Mouse (Mus musculus): ENCODE measurements around the gene Atf7. TPM values are rescaled to one million over a fixed set of nuclear protein-coding genes. Genes with fewer than 3 reads are reported as not detected.
"Not testable (repeated sequence)": the region's sequence is repeated elsewhere in the genome, so short reads cannot be mapped to it uniquely, and the experiment has no call there.

Gene Atf7
- polyA plus RNA-seq, 2 experiments from 2014 or later, result 41.4 to 42.2 TPM

DNA sequence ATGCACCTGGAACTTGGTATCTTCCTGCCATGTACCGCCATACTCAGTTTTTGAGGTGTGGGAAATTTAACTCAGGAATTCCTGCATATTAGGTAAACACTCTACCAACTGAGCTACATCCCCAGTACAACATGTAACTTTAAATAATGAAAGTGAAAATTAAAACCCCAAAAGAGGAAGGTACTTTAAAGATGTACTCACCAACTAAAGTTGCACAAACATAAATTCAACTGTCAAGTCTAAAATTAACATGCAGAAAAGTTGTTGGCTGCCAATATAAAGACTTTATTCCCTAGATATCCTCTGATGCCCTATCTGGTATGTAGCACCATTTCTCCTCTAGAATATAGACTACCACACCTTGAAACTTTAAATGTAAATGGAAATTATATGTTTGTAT is 7.6 kb downstream of the Atf7 start:
- ATAC-seq, result no peak

DNA sequence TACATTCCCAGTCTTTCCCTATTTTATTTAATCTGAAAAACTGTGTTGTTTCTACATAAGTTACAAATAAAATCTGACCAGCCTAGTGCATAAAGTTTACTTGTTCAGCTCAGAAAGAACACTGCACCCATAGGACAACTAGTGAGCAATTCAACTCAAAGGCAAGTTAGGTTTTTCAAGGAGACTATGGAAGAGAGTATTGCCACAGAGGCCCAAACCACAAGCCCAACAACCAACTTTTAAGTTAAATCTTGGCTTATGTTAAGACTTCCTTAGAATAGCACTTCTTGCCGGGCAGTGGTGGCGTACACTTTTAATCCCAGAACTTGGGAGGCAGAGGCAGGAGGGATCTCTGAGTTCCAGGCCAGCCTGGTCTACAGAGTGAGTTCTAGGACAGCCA is 9.1 kb downstream of the Atf7 start:
- no peak for ATAC-seq

DNA sequence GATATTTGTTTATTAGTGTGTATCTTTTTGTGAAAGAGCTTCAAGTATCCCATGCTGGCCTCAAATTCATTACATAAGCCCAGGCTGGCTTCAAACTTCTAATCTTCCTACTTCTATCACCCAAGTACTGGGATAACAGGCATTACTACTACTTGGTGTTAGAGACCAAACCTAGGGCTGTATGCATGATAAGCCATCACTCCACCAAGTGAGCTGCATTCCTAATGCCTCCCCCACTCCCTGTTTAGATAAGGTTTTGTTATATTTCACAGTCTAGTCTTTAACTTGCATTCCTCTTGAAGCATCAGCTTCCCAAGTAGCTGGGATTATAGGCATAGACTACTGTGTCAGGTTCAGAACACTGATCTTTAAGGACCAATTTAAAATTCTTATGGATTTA is 11.0 kb downstream of the Atf7 start:
- no peak for ATAC-seq

DNA sequence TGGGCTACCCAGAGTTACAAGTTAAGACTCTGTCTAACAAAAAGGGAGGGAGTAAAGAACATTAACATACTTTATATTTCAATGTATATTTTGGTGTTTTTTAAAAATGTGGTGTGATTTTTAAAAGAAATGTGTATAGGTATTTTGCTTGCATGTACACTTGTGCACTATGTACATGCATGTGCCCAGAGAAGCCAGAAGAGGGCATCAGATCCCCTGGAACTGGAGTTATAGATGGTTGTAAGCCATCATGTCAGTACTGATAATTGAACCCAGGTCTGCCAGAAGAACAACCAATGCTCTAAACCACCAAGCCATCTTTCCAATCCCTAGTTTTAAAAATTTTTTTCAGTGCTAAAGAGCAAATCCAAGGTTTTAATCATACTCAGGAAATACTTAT is 12.3 kb downstream of the Atf7 start:
- ATAC-seq, result no peak

DNA sequence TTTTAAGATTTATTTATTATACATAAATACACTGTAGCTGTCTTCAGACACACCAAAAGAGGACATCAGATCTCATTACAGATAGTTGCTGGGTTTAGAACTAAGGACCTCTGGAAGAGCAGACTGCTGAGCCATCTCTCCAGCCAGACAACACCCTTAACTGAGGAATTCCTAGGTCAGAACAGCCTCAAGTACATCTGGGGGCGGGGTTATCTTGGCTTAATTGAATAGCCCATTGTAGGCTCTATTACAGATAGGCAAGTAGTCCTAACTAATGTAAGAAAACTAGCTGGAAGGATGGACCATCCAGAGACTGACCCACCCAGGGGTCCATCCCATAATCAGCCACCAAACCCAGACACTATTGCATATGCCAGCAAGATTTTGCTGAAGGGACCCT is 16.7 kb downstream of the Atf7 start:
- not testable (repeated sequence) for ATAC-seq

DNA sequence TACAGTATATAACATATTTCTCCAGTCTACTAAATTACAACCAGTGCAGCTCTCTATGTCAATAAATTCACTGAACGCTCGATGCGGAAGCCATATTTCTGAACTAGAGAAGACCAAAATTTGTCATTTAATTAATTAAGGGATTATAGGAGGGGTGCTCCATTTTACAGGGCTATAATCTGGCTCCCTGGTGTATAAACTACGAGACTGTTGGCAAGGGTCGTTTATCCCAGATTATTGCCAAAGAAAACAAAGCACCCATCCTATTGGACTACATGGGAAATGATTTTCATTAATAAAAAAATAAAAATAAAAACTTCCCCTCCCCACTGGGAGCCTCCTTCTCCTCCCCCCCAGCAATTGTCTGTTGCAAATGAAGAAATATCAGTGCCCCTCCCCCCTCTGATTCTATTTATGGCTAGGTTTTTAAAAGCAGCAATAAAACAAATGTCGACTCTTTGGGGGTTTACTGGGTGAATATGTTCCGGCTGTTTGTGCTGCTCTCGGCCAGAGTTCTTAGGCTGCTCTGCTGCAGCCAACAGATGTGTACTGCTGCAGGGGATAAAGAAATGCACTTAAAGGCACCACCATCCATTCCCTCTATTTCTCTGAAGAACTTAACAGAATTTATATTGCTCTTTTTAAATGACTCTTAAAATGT is 31.1 kb downstream of the Atf7 start:
- no peak for ATAC-seq

DNA sequence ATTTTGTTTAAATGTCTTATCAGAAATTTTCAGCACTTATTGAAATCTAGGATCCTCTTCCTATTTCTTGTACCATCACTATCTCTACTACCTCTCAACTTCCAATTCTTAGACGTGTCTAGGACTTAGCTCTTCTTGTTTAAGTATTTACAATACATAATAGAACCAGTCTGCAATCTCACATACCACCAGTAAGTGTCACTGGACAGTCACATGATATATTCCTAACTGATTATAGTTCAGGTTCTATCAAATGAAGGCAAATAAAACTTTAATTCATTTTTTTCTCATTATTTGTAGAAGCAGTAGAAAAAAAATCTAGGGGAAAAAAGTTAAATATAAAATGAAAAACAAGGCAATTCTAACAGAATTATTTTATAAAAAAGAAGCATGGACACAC is 32.6 kb downstream of the Atf7 start:
- ATAC-seq, result no peak

DNA sequence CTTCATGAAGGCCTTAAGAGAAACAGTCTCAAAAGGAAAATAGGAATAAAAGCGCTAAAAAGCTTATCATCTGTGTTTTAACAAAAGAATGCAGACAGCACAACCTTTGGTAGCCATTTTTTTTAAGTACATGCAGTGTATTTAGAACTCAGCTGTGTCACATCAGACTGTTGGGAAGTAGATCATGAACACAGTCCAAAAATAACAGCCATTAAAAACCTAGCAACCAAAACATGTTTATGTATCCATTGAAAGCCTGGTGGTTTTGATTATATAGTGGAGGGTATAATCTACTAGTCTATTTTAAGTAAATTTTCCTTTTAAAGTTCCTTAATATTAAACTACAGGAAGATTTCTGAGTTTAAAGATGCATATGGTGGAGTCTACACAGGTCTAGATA is 34.7 kb downstream of the Atf7 start:
- no peak for ATAC-seq

DNA sequence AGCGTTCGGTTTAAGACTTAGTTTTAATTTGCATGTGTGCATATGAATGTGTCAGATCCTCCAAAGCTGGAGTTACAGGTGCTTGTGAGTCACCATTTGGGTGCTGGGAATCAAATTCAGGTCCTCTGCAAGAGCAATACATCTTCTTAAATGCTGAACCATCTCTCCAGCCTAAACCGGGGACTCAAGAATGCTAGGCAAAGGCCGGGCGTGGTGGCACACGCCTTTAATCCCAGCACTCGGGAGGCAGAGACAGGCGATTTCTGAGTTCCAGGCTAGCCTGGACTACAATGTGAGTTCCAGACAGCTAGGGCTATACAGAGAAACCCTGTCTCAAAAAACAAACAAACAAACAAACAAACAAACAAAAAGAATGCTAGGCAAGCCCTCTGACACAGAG is 35.4 kb downstream of the Atf7 start:
- ATAC-seq, result no peak

DNA sequence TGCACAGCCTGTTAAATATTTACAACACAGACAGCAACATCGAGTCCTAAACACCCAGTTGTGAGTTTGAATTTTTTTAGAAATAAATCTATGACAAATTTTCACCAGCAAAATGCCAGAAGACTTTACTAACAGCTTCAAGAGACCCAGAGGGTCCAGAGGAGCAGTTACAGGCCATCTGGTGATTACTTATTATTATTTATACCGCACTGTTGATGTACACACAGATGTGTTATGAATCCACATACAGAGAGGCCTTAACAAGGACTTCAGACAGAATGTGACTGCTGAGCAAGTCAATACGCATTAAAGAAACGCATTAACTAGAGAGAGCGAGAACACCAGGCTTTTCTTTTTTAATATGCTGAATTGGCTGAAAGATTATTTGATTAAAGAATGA is 39.8 kb downstream of the Atf7 start:
- no peak for ATAC-seq

DNA sequence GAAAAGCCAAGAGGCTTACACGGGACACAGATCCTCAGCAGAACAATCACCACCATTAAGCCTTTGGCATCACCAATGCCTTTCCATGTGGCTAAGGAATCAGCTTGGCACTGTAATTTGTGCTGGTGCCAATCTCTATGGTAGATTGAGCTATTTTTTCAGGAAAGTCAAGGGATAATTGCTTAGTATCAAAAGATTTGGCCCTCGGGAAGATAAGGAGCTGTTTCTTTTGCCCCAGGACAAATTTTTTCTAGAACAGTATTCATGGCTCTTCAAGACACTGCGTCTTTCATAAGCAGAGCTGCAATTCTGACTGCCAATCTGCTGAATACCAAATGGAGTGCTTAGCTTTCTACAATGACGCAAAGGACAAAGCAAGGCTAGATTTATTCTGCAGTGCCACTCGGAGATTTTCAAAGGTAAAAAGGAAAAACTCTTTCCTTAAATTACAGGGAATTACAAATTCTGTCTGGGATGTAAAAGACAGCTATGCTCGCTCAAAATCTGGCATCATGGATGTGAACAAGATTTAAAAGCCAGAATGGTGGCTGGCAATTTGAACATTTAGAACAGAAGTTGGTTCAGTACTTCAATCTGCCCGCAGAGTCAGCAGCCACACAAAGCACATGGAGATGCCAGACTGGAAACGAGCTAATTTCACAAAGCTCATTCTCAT is 41.4 kb downstream of the Atf7 start:
- ATAC-seq, result no peak

DNA sequence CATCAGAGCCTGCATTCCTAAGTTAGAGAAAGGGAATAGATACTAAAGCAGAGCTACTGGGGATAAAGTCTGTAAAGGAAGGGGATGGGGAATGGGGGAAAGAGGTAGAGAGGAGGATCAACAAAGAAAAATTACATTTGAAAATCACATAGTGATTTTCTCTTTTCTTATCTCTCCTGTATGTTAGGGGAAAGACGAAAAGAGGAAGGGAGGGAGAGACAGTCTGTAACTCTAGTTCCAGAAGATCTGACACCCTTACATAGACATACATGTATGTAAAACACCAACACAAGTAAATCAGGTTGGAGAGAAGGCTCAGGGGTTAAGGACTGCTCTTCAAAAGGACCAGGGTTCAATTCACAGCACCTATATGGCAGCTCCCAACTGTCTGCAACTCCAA is 44.1 kb downstream of the Atf7 start:
- ATAC-seq, result no peak

DNA sequence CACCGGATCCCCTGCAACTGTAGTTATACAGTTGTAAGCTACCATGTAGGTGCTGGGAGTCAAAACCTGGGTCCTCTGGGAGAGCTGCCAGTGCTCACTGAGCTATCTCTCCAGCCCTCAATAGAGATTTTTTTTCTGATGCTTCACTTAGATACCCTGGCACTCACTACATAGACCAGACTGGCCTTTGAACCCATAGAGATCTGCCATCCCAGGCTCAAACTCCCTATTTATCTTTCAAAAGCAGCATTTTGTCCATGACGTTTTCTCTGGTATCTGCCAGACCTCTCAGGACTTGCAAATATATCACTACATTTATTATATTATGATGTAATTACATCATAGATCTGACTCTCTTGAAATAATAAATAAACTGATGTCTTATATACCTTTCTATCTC is 46.9 kb downstream of the Atf7 start:
- no peak for ATAC-seq

DNA sequence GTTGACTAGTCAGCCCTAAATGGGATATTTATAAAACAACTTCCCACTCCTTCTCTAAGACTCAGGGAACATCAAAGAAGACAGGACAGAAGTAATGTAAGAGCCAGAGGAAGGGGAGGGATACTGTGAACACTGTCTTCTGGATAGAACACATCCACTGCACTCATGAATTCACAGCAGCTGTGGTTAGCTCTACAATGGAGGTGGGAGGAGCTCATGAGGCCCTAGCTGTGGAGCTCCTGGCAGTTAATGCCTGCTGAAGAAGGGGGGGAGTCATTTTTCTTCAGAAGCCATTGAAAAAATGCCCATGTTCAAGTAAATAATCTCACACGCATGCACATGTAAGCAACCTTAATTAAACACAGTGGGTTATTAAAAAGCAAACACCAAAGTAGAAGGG is 48.3 kb downstream of the Atf7 start:
- ATAC-seq, result no peak

DNA sequence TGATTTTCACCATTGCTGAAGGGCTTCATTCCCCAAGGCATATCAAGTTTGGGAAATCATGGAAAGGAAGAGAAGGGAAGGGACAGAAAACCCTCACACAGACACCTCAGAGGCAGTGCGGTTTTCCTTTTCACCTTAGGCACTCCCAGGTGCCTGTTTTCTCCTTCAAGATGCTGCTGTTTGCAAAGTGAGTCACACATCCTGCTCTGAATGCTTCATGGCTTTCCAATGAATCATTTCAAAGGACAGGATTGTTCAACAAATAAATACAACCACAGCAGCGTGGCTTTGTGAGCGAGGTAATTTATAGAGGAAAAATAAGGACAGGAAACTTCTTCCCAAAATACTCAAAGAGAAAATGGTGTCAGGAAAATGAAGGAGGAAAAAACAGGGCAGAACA is 53.2 kb downstream of the Atf7 start:
- ATAC-seq, result no peak

DNA sequence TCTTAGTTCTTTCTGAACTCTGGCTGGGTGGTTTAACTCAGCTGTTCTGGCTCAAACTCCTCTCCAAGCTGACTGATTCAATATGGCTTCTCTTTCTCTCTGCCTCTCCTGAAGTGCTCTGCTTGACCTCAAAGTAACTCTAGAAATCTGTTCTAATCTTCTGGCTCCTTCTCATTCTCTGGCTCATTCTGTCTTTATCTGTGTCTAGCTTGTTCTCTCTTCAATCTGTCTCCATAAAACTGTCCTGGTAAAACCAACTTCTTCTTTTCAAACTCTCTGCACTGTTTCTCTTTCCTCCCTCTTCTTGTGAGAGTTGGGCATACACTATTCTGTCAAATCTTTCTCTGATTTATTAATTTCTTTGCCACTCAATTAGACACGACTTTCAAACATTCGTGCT is 57.4 kb downstream of the Atf7 start:
- ATAC-seq, result no peak

DNA sequence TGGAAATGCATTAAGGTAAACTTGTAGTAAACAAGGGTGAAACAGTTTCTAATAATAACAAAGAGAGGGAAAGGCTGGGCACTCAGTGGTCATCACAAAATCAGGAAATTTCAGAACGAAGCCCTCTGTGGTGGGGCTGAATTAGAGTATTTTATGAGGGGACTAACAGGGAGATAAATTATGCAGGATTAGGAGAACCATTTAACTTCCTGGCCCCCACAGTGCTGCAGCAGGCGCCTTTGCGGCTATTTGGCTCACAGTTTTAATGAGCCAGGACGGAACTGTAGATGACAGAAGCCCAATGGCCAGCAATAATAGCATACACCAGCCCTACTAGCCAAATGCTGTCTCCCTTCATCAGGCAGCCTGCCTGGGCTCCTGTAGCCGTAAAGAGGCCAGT is 61.6 kb downstream of the Atf7 start:
- ATAC-seq, result no peak

DNA sequence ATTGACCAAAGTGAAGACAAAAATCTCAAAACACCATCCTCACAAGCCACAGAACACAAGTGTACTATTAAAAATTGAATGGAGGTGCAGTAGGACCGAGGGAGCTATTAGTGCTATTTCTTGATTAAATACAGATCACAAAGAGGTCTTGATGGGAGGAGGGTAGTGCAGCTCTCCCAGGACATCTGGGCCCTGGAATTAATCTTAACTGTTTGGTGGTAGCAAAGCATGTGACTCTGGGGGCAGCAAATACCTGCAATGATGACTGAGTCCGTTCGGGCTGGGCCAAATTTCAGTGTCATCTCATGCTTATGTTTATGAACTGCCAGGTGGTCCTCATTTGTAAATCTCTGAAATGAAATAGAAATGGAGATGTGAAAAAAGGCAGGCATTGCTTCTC is 62.2 kb downstream of the Atf7 start:
- no peak for ATAC-seq

DNA sequence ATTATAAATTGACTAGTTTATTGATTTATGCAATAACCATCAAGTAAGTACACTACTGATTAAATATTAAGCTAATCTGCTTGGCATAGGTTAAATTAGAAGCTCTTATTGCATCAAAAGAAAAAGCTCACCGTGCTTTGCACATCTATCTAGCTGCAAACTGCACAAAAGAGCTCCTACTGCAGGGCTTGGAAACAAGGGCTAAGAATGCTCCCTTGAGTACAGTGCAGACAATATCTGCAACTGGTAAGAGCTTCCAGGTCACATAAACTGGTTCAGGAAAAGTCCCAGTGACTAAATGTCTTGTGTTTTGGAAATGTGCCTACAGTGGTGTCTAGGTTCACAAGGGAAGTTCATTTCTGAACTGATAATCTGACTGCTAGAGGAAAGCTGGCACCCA is 62.8 kb downstream of the Atf7 start:
- no peak for ATAC-seq

DNA sequence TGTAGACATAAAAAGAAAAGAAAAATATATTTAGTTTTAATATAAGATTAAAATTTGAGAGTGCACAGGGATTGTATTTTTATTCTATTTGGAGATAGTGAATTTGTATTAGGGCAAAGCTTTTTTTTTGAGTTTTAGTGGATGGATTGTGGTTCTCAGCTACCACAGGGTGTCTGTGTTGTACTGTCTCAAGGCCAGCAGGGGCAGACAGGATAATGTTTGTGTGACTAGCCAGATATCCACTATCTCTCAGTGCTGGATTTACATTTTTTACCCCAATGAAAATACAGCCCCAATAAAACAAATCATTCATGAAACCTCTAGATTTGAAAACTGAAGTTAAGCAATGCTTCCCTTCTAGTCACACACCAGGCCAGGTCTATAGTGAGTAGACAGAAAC is 67.7 kb downstream of the Atf7 start:
- no peak for ATAC-seq

DNA sequence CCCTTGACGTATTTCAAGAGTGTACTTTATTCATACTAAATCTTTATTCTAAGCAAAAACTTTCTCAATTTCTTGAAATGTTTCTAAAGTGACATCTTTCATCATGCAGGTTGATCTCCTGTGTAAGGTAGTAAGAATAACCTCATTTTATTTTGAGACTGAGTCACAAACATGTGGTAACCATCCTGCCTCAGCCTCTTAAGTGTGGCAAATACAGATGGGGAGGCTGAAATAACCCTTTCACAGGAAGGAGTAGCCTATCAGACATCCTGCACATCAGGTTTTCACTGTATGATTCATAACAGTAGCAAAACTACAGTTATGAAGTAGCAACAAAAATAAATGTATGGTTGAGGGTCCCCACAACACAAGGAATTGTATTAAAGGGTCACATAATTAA is 69.7 kb downstream of the Atf7 start:
- no peak for ATAC-seq

DNA sequence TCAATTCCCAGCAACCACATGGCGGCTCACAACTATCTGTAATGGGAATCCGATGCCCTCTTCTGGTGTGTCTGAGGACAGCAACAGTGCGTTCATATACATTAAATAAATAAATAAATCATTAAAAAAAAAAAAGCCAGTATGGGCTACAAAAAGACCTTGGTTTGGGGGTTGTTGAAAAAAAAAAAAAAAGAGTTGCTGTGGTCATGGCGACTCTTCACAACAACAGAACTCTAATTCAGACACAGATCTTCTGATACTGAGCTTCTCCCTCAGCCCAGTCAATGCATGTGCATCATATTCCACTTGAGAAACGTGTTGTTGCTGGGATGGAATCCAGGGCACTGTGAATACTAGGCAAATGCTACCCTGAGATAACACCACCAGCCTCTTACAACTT is 72.7 kb downstream of the Atf7 start:
- ATAC-seq, result no peak

DNA sequence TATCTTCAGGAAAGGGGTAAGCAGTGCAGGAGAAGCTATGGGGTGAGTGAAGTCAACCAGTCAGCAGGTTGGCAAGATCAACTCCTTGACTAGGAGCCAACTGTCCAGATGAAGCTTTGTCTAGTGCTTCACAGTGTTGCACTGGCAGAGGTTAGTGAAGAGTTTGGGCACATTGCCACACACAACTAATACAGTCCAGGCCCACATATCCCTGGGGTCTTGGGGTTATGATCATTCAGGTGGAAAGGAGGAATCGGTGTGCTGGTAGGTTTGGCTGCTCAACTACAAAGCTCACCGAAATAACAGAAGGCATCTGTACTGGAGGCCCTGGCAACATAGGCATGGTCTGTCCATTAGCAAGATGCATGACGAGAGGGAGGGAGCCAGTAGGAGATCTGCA is 77.8 kb downstream of the Atf7 start:
- ATAC-seq, result no peak

DNA sequence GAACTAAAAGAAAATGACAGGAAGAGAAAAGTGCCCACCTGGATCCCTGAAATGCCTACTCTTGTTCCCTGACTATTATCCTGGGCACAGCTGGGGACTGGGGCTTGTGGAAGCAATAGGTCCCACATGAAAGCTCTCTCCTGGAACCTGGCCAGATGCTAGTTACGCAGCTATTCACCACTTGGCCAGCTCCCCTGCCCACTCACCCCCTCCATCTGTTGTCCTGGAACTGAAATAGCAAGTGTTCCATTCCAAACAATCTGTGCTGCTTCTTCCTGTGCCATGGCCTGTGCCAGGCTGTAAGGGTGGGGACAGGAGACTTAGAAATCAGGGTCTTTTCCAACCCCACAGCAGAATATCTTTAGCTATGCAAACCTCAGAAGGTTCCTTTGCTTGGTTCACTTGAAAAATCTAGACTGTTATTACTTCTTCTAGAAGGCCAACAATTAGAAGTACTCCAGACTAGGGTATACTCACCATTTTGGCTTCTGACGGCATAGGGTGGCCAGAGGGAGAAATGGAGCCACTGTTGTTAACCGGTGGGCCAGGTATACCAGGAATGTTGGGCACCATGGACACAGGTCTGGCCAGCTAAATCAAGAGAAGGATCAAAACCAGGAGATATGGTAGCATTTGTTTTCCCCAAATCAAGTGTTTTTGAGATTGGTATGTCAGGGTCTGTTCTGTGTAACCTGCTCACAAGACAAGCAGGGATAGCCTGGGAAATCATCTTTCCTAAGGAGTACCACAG is 78.4 kb downstream of the Atf7 start:
- no peak for ATAC-seq
